Mouse (Mus musculus): ENCODE results near the gene Rara. TPM values are rescaled to one million over a fixed set of nuclear protein-coding genes. Genes with fewer than 3 reads are reported as not detected.
"Not testable (repeated sequence)": the region's sequence is repeated elsewhere in the genome, so short reads cannot be mapped to it uniquely, and the experiment has no call there.

The Rara gene
- polyA plus RNA-seq, 1 experiment from 2014 or later = 44.7 TPM

DNA sequence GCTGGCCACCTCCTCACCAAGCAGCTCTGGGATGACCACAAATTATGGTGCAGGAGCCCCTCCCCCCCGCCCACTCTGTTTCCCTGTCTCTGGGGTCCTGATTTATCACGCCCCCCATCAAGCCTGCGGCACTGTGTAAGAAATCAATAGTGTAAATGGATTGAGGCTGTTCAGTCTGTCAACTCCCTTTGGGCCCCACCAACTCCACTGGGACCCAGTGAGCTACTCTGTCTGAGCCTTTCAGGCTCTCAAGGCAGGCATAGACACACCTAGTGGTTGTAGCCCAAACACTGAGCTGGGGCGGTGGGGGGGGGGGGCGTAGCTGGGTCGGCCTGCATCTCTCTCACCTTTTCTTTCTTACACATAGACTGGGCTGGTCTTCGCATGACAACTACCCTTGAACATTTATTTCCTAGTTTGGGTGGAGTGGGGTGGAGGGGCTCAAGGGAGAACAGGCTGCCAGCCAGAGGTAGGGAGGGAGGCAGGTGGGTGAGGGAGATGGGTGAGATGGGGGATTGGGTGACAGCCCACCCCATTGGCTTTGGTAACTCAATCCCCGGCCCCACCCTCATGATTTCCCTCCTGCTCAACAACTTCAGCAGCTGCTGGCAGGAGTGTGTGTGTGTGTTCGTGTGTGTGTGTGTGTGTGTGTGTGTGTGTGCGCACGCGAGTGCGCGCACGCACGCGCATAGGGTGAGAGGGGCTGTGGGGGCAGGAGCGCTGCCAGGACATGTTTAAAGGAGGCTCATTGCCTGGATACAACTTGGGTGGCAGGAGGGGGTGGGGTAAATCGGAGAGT is 4.9 kb downstream of the Rara start:
- ATAC-seq (ENCODE audit: insufficient number of reproducible peaks, insufficient read depth, low FRiP score, low TSS enrichment, low read depth) = peak; percentile 4; the same call in 1 of the 2 replicates
- Histone ChIP-seq H3K27ac (peak overlapping the region; percentile 91), H3K9me3 (no peaks in the 10 kb centered on the region), H3K36me3 (0 out of 2 replicates have a peak, but pooled peaks cover 5% of the 10 kb centered on the region), H3K4me1 (peaks cover 95% of the 10 kb centered on the region), H3K9ac (peak overlapping the region; percentile 55; the same call in 1 of the 2 replicates), H3K27me3 (no peaks in the 10 kb centered on the region), H3K4me2 (peak overlapping the region; percentile 90), H3K4me3 (peak overlapping the region; percentile 10)
- 7% methylated on average over 19 of the region's 19 CpGs for WGBS

DNA sequence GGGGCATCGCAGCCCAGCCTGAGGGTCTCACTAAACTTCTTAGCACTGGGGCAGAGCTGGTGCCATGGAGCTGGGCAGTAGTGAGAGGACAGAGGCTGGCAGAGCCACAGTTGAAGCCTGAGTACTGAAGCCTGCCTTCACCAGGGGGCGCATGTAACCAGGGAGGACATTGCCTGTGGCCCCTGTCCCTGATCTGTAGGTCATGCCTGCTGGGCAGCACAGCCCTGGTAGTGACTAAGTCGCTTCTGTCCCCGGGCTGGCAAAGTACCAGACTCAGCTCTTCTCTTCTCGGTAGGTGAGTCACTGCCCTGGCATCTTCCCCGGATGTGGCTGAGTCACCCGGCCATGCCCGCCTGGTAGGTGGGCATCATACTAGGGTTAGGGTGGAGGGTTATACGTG is 5.5 kb downstream of the Rara start:
- peak overlapping the region; percentile 10 for H3K4me3 ChIP-seq
- ATAC-seq (ENCODE audit: insufficient number of reproducible peaks, insufficient read depth, low FRiP score, low TSS enrichment, low read depth) = no peak
- no peaks in the 10 kb centered on the region for H3K9me3 ChIP-seq
- WGBS = 39% methylated on average over 9 of the region's 9 CpGs
- H3K36me3 ChIP-seq = 0 out of 2 replicates have a peak, but pooled peaks cover 5% of the 10 kb centered on the region
- peak overlapping the region; percentile 91 for H3K27ac ChIP-seq
- peaks cover 88% of the 10 kb centered on the region for H3K4me1 ChIP-seq
- H3K27me3 ChIP-seq = no peaks in the 10 kb centered on the region
- peak overlapping the region; percentile 55; the same call in 1 of the 2 replicates for H3K9ac ChIP-seq
- H3K4me2 ChIP-seq = peak overlapping the region; percentile 90

DNA sequence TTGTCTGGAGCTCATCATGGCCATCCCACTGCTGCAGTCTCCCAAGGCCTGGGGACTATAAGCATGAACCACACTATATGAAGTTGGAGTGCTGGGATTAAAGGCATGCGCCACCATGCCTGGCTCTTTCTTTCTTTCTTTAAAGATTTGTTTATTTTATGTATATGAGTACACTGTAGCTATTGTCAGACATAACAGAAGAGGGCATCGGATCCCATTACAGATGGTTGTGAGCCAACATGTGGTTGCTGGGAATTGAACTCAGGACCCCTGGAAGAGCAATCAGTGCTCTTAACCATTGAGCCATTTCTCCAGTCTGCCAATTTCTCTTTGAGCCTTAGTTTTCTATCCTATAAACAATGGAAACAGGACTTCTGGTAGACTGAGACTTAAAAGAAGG is 6.2 kb downstream of the Rara start:
- not testable (repeated sequence) for H3K9me3 ChIP-seq; H3K27me3 ChIP-seq; H3K36me3 ChIP-seq; H3K4me3 ChIP-seq; ATAC-seq (ENCODE audit: insufficient number of reproducible peaks, insufficient read depth, low FRiP score, low TSS enrichment, low read depth)
- Histone ChIP-seq H3K4me1 (peaks cover 86% of the 10 kb centered on the region), H3K27ac (peak overlapping the region; percentile 91), H3K9ac (0 out of 2 replicates have a peak overlapping the region, but pooled peaks have one; percentile 55), H3K4me2 (peak overlapping the region; percentile 90)
- 68% methylated on average over 2 of the region's 2 CpGs for WGBS

DNA sequence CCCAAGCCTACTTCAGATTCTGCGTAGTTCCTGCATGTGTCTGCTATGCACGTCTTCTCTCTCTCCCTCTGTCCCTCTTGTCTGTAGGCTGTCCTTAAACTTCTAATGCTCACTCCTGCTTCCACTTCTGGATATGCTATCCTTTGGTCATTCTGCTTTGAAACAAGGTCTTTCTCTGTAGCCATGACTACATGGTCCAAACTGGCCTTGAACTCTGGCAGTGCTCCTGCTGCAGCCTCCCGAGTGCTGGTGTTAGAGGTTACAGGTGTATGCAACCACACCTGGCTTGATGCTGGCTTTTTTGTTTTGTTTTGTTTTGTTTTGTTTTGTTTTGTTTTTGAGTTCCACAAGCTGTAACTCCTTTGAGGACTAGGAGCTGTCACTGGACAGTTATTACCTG is 6.7 kb downstream of the Rara start:
- Histone ChIP-seq H3K27ac (peak overlapping the region; percentile 55; the same call in 1 of the 2 replicates), H3K4me1 (peaks cover 86% of the 10 kb centered on the region), H3K9me3 (no peaks in the 10 kb centered on the region), H3K27me3 (no peaks in the 10 kb centered on the region), H3K4me3 (no peak overlapping the region), H3K36me3 (0 out of 2 replicates have a peak, but pooled peaks cover 5% of the 10 kb centered on the region), H3K9ac (no peak overlapping the region), H3K4me2 (no peak overlapping the region; the same call in 1 of the 2 replicates)
- 87% methylated on average over 3 of the region's 3 CpGs for WGBS
- no peak for ATAC-seq (ENCODE audit: insufficient number of reproducible peaks, insufficient read depth, low FRiP score, low TSS enrichment, low read depth)

DNA sequence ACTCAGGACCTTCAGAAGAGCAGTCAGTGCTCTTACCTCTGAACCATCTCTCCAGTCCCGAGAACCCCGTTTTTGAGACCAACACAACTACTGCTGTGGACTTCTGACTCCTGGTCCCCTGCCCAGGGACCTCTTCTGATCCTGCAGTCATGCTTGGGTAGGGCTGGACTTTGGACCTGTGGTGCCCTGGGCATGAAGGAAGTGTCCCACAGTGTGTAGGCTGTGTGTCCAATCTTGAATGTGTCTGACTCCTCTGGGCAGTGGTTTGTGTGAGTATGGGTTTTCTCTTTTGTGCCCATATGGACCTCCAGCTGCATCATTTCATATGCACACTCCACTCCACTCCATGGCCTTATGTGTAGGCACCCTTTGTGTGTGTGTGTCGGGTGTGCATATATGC is 7.5 kb downstream of the Rara start:
- Histone ChIP-seq H3K4me1 (peaks cover 86% of the 10 kb centered on the region), H3K4me2 (no peak overlapping the region), H3K36me3 (0 out of 2 replicates have a peak, but pooled peaks cover 5% of the 10 kb centered on the region), H3K9me3 (no peaks in the 10 kb centered on the region), H3K4me3 (no peak overlapping the region), H3K27ac (peak overlapping the region; percentile 100), H3K9ac (no peak overlapping the region), H3K27me3 (no peaks in the 10 kb centered on the region)
- ATAC-seq (ENCODE audit: insufficient number of reproducible peaks, insufficient read depth, low FRiP score, low TSS enrichment, low read depth) = no peak
- 95% methylated on average over 3 of the region's 3 CpGs for WGBS

DNA sequence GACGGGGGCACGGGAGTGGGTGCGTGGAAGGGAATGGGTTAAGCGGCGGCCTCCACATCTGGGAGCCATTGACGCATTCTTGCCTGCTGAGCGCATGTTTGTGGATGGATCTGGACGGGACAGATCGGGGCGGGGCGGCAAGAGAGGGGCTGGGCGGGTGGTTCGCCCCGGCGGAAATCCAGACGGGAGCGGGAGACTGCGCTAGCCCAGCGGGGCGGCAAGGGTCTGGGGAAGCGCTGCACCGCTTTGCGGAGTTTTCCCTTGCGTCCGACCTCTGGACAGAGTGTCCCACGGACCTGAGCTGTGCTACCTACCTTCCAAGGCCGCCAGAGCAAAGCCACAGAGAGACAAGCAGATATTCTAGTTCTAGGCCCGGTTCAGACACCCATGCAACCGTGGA is 8.6 kb downstream of the Rara start:
- Histone ChIP-seq H3K27me3 (no peaks in the 10 kb centered on the region), H3K27ac (peak overlapping the region; percentile 100), H3K9me3 (no peaks in the 10 kb centered on the region), H3K36me3 (0 out of 2 replicates have a peak, but pooled peaks cover 5% of the 10 kb centered on the region), H3K4me1 (peaks cover 86% of the 10 kb centered on the region), H3K4me2 (peak overlapping the region; percentile 91), H3K4me3 (peak overlapping the region; percentile 78), H3K9ac (peak overlapping the region; percentile 93)
- under 1% methylated on average over 28 of the region's 29 CpGs for WGBS
- peak; percentile 18; the same call in 1 of the 2 replicates for ATAC-seq (ENCODE audit: insufficient number of reproducible peaks, insufficient read depth, low FRiP score, low TSS enrichment, low read depth)

DNA sequence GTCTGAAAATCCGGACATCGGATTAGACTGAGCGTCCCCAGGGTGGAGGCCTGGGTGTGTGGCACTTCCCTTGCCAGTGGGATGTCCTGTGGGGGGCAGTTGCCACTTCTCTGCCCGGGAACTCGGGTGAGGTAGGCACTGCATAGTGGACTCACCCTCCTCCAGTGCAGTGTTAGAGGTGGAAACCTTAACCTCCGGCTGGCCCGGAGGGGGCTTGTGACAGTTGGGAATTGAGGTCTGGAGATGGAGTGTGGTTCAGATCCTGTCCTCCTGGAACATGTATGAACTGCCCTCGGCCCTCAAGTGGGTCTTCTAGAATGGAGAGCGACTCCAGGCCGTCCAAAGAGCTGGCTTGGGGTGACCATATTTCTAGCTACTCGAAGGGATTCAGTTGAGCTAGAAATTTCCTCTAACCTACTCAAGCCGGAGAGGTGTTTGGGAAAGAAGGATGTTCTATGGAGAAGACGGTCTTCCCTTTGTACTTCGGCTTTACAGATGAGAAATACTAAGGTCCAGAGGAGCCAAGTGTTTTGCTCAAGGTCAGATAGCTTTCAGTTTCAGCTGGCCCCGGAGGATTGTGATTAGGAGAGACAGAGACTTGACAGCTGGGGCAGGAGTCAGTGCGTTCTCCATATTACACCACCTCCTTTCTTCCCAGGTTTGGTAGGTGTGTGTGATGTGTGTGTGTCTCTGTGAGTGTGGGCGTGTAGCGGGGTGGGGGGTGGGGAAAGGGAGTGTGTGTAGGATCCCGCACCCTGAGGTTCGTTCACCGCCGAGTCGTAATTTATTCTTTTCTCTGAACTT is 9.2 kb downstream of the Rara start:
- peak overlapping the region; percentile 78 for H3K4me3 ChIP-seq
- no peaks in the 10 kb centered on the region for H3K9me3 ChIP-seq
- WGBS = 1% methylated on average over 23 of the region's 23 CpGs
- peak overlapping the region; percentile 100 for H3K27ac ChIP-seq
- 0 out of 2 replicates have a peak, but pooled peaks cover 5% of the 10 kb centered on the region for H3K36me3 ChIP-seq
- H3K27me3 ChIP-seq = no peaks in the 10 kb centered on the region
- H3K9ac ChIP-seq = peak overlapping the region; percentile 93
- ATAC-seq (ENCODE audit: insufficient number of reproducible peaks, insufficient read depth, low FRiP score, low TSS enrichment, low read depth) = no peak
- peaks cover 86% of the 10 kb centered on the region for H3K4me1 ChIP-seq
- peak overlapping the region; percentile 91 for H3K4me2 ChIP-seq

DNA sequence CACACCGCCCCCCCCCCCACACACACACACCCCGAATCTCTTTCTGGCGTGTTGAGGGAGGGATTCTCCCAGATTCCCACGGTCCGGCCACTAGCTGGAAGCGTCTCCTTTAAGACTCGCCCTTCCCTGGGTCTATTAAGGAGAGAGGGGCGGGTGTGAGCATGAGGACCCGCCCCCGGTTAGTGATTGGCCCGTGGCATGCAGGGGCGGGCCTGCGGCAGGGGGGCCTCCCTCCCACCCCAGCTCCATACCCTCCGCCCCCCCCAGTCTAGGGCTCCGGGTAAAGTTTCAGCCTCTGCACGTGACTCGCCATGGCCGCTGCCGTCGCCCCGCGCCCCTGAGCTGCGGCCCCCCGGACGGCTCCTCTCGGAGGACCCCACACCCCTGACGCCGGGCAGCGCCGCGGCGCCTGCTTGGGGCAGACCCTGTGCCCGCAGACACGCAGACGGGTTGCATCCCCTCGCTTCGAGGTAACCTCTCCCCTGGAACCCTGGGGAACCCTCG is 9.8 kb downstream of the Rara start:
- Histone ChIP-seq H3K9ac (peak overlapping the region; percentile 93), H3K27ac (peak overlapping the region; percentile 100), H3K4me3 (peak overlapping the region; percentile 78), H3K36me3 (0 out of 2 replicates have a peak, but pooled peaks cover 5% of the 10 kb centered on the region), H3K4me2 (peak overlapping the region; percentile 91), H3K4me1 (peaks cover 86% of the 10 kb centered on the region), H3K27me3 (no peaks in the 10 kb centered on the region), H3K9me3 (no peaks in the 10 kb centered on the region)
- peak; percentile 83 for ATAC-seq (ENCODE audit: insufficient number of reproducible peaks, insufficient read depth, low FRiP score, low TSS enrichment, low read depth)
- 0% methylated on average over 37 of the region's 38 CpGs for WGBS

DNA sequence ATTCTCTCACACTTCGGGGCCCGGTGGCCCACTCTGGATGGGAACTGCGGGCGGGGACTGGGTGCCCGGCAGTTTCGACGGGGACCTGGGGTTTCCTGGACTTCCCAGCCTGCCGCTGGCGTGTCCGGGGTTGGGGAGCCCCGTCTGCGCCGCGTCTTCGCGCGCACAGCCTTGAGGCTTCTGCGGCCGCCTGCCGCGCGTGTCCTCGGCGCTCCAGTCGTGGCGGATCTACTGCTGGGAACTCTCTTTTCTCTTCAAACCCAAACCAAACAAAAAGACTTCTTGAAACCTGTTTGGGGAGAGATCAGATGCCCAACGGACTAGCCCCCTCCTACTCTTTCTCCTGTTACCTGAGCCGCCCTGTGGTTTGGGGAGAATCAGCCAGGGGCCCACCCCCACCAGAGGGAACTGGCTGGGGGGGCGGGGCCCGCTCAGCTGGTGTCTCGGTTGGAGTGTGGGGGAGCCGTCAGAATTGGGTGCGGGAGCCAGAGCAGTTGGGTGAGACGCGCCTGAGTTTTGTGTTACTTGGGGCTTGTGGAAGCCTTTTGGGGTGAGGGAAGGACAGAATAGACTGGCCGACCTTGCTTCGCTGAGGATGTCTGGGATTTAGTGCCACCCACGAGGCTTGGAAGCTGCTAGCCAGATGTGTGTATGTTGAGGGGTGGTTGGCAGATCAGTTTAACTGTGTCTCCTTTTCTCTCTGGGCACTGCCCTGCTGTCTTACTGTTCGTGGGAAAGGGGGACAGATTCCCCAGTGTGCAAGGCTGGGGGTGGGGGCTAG is 10.5 kb downstream of the Rara start:
- peak overlapping the region; percentile 91 for H3K4me2 ChIP-seq
- peak overlapping the region; percentile 100 for H3K27ac ChIP-seq
- H3K9me3 ChIP-seq = no peaks in the 10 kb centered on the region
- H3K9ac ChIP-seq = peak overlapping the region; percentile 93
- under 1% methylated on average over 39 of the region's 39 CpGs for WGBS
- peaks cover 86% of the 10 kb centered on the region for H3K4me1 ChIP-seq
- peak overlapping the region; percentile 78 for H3K4me3 ChIP-seq
- no peak for ATAC-seq (ENCODE audit: insufficient number of reproducible peaks, insufficient read depth, low FRiP score, low TSS enrichment, low read depth)
- H3K36me3 ChIP-seq = 0 out of 2 replicates have a peak, but pooled peaks cover 5% of the 10 kb centered on the region
- H3K27me3 ChIP-seq = no peaks in the 10 kb centered on the region

DNA sequence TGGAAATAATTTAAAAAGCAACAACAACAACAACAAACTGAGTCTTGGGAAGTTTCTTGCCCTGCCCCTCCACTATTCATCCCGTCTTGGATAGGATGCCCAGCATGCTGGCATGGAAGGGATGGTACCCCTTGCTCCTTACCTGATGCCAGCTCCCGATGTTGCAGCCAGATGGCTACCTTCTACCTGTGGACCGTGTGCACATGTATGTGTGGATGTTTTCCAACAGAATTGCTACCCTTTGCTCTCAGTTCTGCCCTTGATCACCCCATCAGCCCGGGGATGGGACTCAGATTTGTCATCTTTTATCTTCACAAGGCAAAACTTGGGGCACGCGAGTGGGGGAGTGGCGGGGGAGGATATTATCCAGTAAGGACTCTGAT is 11.1 kb downstream of the Rara start:
- H3K27ac ChIP-seq = peak overlapping the region; percentile 100
- H3K27me3 ChIP-seq = no peaks in the 10 kb centered on the region
- H3K9ac ChIP-seq = peak overlapping the region; percentile 93
- H3K4me1 ChIP-seq = peaks cover 86% of the 10 kb centered on the region
- peaks cover 5% of the 10 kb centered on the region; the same call in 1 of the 2 replicates for H3K36me3 ChIP-seq
- no peak for ATAC-seq (ENCODE audit: insufficient number of reproducible peaks, insufficient read depth, low FRiP score, low TSS enrichment, low read depth)
- WGBS = 22% methylated on average over 7 of the region's 7 CpGs
- H3K4me3 ChIP-seq = peak overlapping the region; percentile 78
- peak overlapping the region; percentile 91 for H3K4me2 ChIP-seq
- no peaks in the 10 kb centered on the region for H3K9me3 ChIP-seq
